Mouse (Mus musculus) intestine, embryonic 16.5 days (tissue): ENCODE measurements around the gene Utp3. TPM values are rescaled to one million over a fixed set of nuclear protein-coding genes. Genes with fewer than 3 reads are reported as not detected.
A peak's percentile ranks its signal among the peaks of the same experiment; 100 is the strongest.

Experiments
- ATAC-seq: fragments of 200-750 bp; cut with Nextera tagmentation; 2 replicates; pipeline ENCODE4 v1.8.0; 2017; ENCODE audit warnings: moderate TSS enrichment, moderate library complexity
- H3K27ac ChIP-seq: fragments of 300-500 bp; sonication (generic); 2 replicates; pipeline ENCODE4 v1.5.1; 2014; ENCODE audit warnings: mild to moderate bottlenecking, low read length
- H3K27me3 ChIP-seq: fragments of 300-500 bp; sonication (generic); replicated peaks from 2 replicates; pipeline ENCODE4 v1.6.1; 2014; ENCODE audit warnings: low read length, control low read depth, mixed read lengths; ENCODE audit not compliant: control insufficient read depth, insufficient read depth
- H3K36me3 ChIP-seq: fragments of 300-500 bp; sonication (generic); 2 replicates; pipeline ENCODE4 v1.6.1; 2014; ENCODE audit warnings: low read length, control low read depth; ENCODE audit not compliant: control insufficient read depth, insufficient read depth
- H3K4me1 ChIP-seq: fragments of 300-500 bp; sonication (generic); 2 replicates; pipeline ENCODE4 v1.6.1; 2014; ENCODE audit warnings: low read length, control low read depth, mixed read lengths; ENCODE audit not compliant: control insufficient read depth, insufficient read depth
- H3K4me2 ChIP-seq: fragments of 300-500 bp; sonication (generic); 2 replicates; pipeline ENCODE4 v1.6.1; 2014; ENCODE audit warnings: low read depth, low read length, control low read depth
- H3K4me3 ChIP-seq: fragments of 300-500 bp; sonication (generic); 2 replicates; pipeline ENCODE4 v1.5.1; 2014; ENCODE audit warnings: mild to moderate bottlenecking, low read length
- H3K9ac ChIP-seq: fragments of 300-500 bp; sonication (generic); 2 replicates; pipeline ENCODE4 v1.6.1; 2014; ENCODE audit warnings: low read depth, low read length
- H3K9me3 ChIP-seq: fragments of 300-500 bp; sonication (generic); 2 replicates; pipeline ENCODE4 v1.6.1; 2016; ENCODE audit warnings: low read length, control low read depth; ENCODE audit not compliant: control insufficient read depth
- WGBS: fragments of 180-500 bp; shearing (Covaris S2); extraction: QIAGEN DNeasy Blood & Tissue Kit; methylation state at CpG from one replicate; pipeline ENCODE4 v1.1.7; 2014; 5-methylcytosine and 5-hydroxymethylcytosine counted together
- polyA plus RNA-seq: library from polyadenylated mRNA; unstranded; fragments of >200 nt; fragmentation: Nextera tagmentation; extraction: Ambion mirVana; gene quantifications from 2 replicates; pipeline ENCODE4 v1.2.1, GENCODE M21; 2015

Gene Utp3
- polyA plus RNA-seq, 1 experiment from 2014 or later = 53.3 TPM

- WGBS = 6% methylated on average over 14 of the region's 14 CpGs
- Histone ChIP-seq H3K9ac (peak overlapping the region; percentile 75), H3K36me3 (no peaks in the 10 kb centered on the region), H3K9me3 (no peaks in the 10 kb centered on the region), H3K4me2 (peak overlapping the region; percentile 75), H3K4me3 (peak overlapping the region; percentile 77), H3K27ac (peak overlapping the region; percentile 72), H3K4me1 (peaks cover 8% of the 10 kb centered on the region), H3K27me3 (no peaks in the 10 kb centered on the region)
- ATAC-seq = peak; percentile 18
Observed at GRCm38 (mm10) chr5:88566034-88566841, 12.0 kb downstream of the Utp3 start.

- H3K27me3 ChIP-seq = no peaks in the 10 kb centered on the region
- H3K4me2 ChIP-seq = no peak overlapping the region
- no peak overlapping the region for H3K9ac ChIP-seq
- H3K4me3 ChIP-seq = no peak overlapping the region
- peaks cover 8% of the 10 kb centered on the region for H3K4me1 ChIP-seq
- WGBS = 79% methylated on average over 3 of the region's 3 CpGs
- no peaks in the 10 kb centered on the region for H3K36me3 ChIP-seq
- no peak overlapping the region for H3K27ac ChIP-seq
- ATAC-seq = no peak
- H3K9me3 ChIP-seq = no peaks in the 10 kb centered on the region
Observed at GRCm38 (mm10) chr5:88569541-88569940, 15.3 kb downstream of the Utp3 start.

- WGBS = 84% methylated on average over 3 of the region's 3 CpGs
- Histone ChIP-seq H3K9ac (no peak overlapping the region), H3K4me2 (no peak overlapping the region), H3K27me3 (no peaks in the 10 kb centered on the region), H3K36me3 (no peaks in the 10 kb centered on the region), H3K4me3 (no peak overlapping the region), H3K4me1 (peaks cover 8% of the 10 kb centered on the region; the same call in 1 of the 2 replicates), H3K27ac (no peak overlapping the region), H3K9me3 (no peaks in the 10 kb centered on the region)
- no peak for ATAC-seq
Observed at GRCm38 (mm10) chr5:88574829-88575228, 20.6 kb downstream of the Utp3 start.

GRCm38 (mm10) chr5:88575506-88576338, 21.5 kb downstream of the Utp3 start:
- ATAC-seq = peak; percentile 98
- Histone ChIP-seq H3K36me3 (no peaks in the 10 kb centered on the region), H3K27ac (peak overlapping the region; percentile 70), H3K27me3 (no peaks in the 10 kb centered on the region), H3K9me3 (no peaks in the 10 kb centered on the region), H3K9ac (peak overlapping the region; percentile 15; the same call in 1 of the 2 replicates), H3K4me2 (0 out of 2 replicates have a peak overlapping the region, but pooled peaks have one; percentile 6), H3K4me3 (no peak overlapping the region), H3K4me1 (peaks cover 8% of the 10 kb centered on the region; the same call in 1 of the 2 replicates)
- WGBS = 52% methylated on average over 3 of the region's 3 CpGs

GRCm38 (mm10) chr5:88580681-88581080, 26.4 kb downstream of the Utp3 start:
- peaks cover 11% of the 10 kb centered on the region; the same call in 1 of the 2 replicates for H3K4me1 ChIP-seq
- no peak overlapping the region for H3K4me3 ChIP-seq
- H3K4me2 ChIP-seq = no peak overlapping the region
- no peaks in the 10 kb centered on the region for H3K36me3 ChIP-seq
- H3K9ac ChIP-seq = no peak overlapping the region
- H3K9me3 ChIP-seq = no peaks in the 10 kb centered on the region
- ATAC-seq = no peak
- H3K27ac ChIP-seq = no peak overlapping the region
- no peaks in the 10 kb centered on the region for H3K27me3 ChIP-seq
- 63% methylated on average over 10 of the region's 10 CpGs for WGBS

GRCm38 (mm10) chr5:88581343-88581742, 27.1 kb downstream of the Utp3 start:
- WGBS = 95% methylated on average over 6 of the region's 6 CpGs
- Histone ChIP-seq H3K4me2 (no peak overlapping the region), H3K4me1 (peaks cover 7% of the 10 kb centered on the region), H3K4me3 (no peak overlapping the region), H3K36me3 (no peaks in the 10 kb centered on the region), H3K9me3 (no peaks in the 10 kb centered on the region), H3K9ac (no peak overlapping the region), H3K27ac (no peak overlapping the region), H3K27me3 (no peaks in the 10 kb centered on the region)
- no peak for ATAC-seq

- Histone ChIP-seq H3K9ac (no peak overlapping the region), H3K36me3 (no peaks in the 10 kb centered on the region), H3K4me3 (no peak overlapping the region), H3K27me3 (no peaks in the 10 kb centered on the region), H3K9me3 (no peaks in the 10 kb centered on the region), H3K4me2 (no peak overlapping the region), H3K27ac (no peak overlapping the region), H3K4me1 (peaks cover 19% of the 10 kb centered on the region)
- 0 out of 2 replicates have a peak, but pooled peaks have one; percentile 12 for ATAC-seq
- WGBS = 59% methylated on average over 9 of the region's 9 CpGs
Observed at GRCm38 (mm10) chr5:88583271-88584031, 29.2 kb downstream of the Utp3 start.

GRCm38 (mm10) chr5:88584061-88584460, 29.8 kb downstream of the Utp3 start:
- Histone ChIP-seq H3K9ac (no peak overlapping the region), H3K9me3 (no peaks in the 10 kb centered on the region), H3K27me3 (no peaks in the 10 kb centered on the region), H3K4me1 (peaks cover 19% of the 10 kb centered on the region), H3K4me3 (no peak overlapping the region), H3K4me2 (no peak overlapping the region), H3K36me3 (no peaks in the 10 kb centered on the region), H3K27ac (no peak overlapping the region)
- WGBS = 57% methylated on average over 9 of the region's 9 CpGs
- ATAC-seq = no peak
